Mouse (Mus musculus): ENCODE measurements around the gene Gm26566. TPM values are rescaled to one million over a fixed set of nuclear protein-coding genes. Genes with fewer than 3 reads are reported as not detected.
"Not testable (repeated sequence)": the region's sequence is repeated elsewhere in the genome, so short reads cannot be mapped to it uniquely, and the experiment has no call there.

The Gm26566 gene
- total RNA-seq, 1 experiment = 3.7 TPM

GRCm38 (mm10) chr4:88749926-88750325 is 28.3 kb downstream of the Gm26566 start:
- in situ Hi-C loops (cut with MboI; ENCODE audit: low sequenced_read_pairs in 2 of 2, unreplicated experiment in 2 of 2) = no loop called here
- TF ChIP-seq HCFC1 (IDR thresholded peaks at IDR 0.05; ENCODE audit: borderline replicate concordance, insufficient read depth, low read length) (no peak), MAFK (IDR thresholded peaks at IDR 0.05; ENCODE audit: insufficient read depth, low read depth, low read length) (no peak), ZNF384 (IDR thresholded peaks at IDR 0.05; ENCODE audit: low read depth, low read length) (no peak), CHD2 (IDR thresholded peaks at IDR 0.05; ENCODE audit: low read depth, low read length) (no peak), ZC3H11A (IDR thresholded peaks at IDR 0.05; ENCODE audit: borderline replicate concordance, low read depth, low read length) (no peak)
- no peak overlapping the region for H3K27ac ChIP-seq (ENCODE audit: insufficient read depth, low read depth, low read length, poor library complexity, severe bottlenecking)

GRCm38 (mm10) chr4:88754818-88755340 is 33.3 kb downstream of the Gm26566 start, which contains the start of gene Gm13271:
Gm13271 (plus strand) TSS chr4:88754868.
- in situ Hi-C loops (cut with MboI; ENCODE audit: low sequenced_read_pairs in 2 of 2, unreplicated experiment in 2 of 2); H3K9me3 ChIP-seq (ENCODE audit: control insufficient read depth, insufficient read depth, low read depth, low read length); H3K36me3 ChIP-seq (ENCODE audit: control insufficient read depth, insufficient read depth, low read length, poor library complexity, severe bottlenecking); H3K4me3 ChIP-seq (ENCODE audit: insufficient read depth in 1 of 2, low read depth in 1 of 2, low read length in 2 of 2, poor library complexity in 1 of 2, severe bottlenecking in 1 of 2); H3K27ac ChIP-seq (ENCODE audit: insufficient read depth, low read depth, low read length, poor library complexity, severe bottlenecking); DNase-seq (ENCODE audit: low read depth, low spot score); H3K4me1 ChIP-seq (ENCODE audit: control insufficient read depth in 2 of 2, insufficient read depth in 2 of 2, low read length in 2 of 2, poor library complexity in 1 of 2); H3K9ac ChIP-seq (ENCODE audit: insufficient read depth, low read depth, low read length, poor library complexity, severe bottlenecking): not testable (repeated sequence)

More at GRCm38 (mm10) chr4:88749926-88750325, 28.3 kb downstream of the Gm26566 start:
- Histone ChIP-seq H3K4me3 (ENCODE audit: insufficient read depth in 1 of 2, low read depth in 1 of 2, low read length in 2 of 2, poor library complexity in 1 of 2, severe bottlenecking in 1 of 2) (no peak overlapping the region), H3K9ac (ENCODE audit: insufficient read depth, low read depth, low read length, poor library complexity, severe bottlenecking) (no peak overlapping the region), H3K9me3 (ENCODE audit: control insufficient read depth, insufficient read depth, low read depth, low read length) (no peaks in the 10 kb centered on the region), H3K4me1 (ENCODE audit: control insufficient read depth in 2 of 2, insufficient read depth in 2 of 2, low read length in 2 of 2, poor library complexity in 1 of 2) (no peaks in the 10 kb centered on the region), H3K36me3 (ENCODE audit: control insufficient read depth, insufficient read depth, low read length, poor library complexity, severe bottlenecking) (no peaks in the 10 kb centered on the region)
- DNase-seq (ENCODE audit: low read depth, low spot score) = no peak

DNA sequence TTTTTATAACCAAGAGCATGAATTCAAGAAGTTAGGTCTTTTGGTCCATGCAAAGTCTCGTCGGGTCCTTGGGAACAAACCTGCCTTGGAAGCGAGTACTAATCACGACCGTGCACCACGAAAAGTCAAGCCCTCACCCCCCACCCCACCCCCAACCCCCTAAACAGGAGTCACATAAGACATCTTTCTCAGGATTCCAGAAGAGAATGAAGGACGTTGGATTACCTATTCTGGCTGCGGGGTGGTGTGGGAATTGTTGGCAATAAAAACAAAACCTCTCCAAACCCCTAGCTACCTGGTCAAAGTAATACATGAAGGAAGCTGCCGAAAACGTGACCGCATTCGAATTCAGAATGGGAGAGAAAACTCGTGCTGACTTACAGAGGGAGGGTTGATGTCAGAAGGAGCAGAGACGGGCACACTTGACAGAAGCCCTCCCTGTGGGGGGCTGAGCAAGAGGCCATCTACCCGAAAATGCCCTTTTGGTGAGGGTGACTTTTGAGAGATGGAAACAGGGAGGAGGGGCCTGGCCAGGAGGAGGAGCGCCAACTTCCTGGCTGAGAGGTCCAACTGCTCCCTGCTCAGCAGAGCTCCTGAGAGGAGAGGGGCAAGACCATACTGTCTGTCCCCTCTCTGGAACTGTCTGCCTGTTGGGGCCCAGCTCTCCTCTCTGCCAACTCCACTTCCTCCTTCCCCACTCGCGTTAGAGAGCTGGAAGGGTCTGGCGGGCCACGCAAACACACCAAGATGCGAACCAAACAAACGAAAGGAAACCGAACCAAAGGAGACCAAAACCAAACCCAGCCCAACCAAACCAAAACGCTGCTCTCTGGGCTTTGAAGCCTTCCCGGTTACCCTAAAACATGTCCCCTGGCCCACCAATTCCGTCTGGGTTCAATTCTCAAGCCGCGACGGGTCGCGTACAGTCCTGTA is 35.2 kb downstream of the Gm26566 start:
- H3K36me3 ChIP-seq (ENCODE audit: control insufficient read depth, insufficient read depth, low read length, poor library complexity, severe bottlenecking); H3K4me3 ChIP-seq (ENCODE audit: insufficient read depth in 1 of 2, low read depth in 1 of 2, low read length in 2 of 2, poor library complexity in 1 of 2, severe bottlenecking in 1 of 2); in situ Hi-C loops (cut with MboI; ENCODE audit: low sequenced_read_pairs in 2 of 2, unreplicated experiment in 2 of 2); H3K9ac ChIP-seq (ENCODE audit: insufficient read depth, low read depth, low read length, poor library complexity, severe bottlenecking); DNase-seq (ENCODE audit: low read depth, low spot score); H3K9me3 ChIP-seq (ENCODE audit: control insufficient read depth, insufficient read depth, low read depth, low read length); H3K27ac ChIP-seq (ENCODE audit: insufficient read depth, low read depth, low read length, poor library complexity, severe bottlenecking); H3K4me1 ChIP-seq (ENCODE audit: control insufficient read depth in 2 of 2, insufficient read depth in 2 of 2, low read length in 2 of 2, poor library complexity in 1 of 2): not testable (repeated sequence)

DNA sequence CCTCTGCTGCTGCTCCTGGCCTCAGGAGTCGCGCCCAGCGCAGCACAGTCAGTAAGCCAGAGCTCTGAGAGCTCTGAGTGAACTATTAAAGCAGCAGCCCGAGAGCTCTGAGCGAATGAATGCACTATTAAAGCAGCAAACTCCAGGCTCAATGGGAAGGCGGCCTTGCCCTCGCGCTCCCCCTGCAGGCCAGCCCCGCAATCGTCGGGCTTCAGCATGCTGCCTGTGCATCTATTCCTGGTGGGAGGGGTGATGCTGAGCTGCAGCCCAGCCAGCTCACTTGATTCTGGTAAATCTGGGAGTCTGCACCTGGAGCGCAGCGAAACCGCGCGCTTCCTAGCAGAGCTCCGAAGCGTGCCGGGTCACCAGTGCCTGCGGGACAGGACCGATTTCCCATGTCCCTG is 36.0 kb downstream of the Gm26566 start:
- H3K36me3 ChIP-seq (ENCODE audit: control insufficient read depth, insufficient read depth, low read length, poor library complexity, severe bottlenecking); H3K9ac ChIP-seq (ENCODE audit: insufficient read depth, low read depth, low read length, poor library complexity, severe bottlenecking); H3K27ac ChIP-seq (ENCODE audit: insufficient read depth, low read depth, low read length, poor library complexity, severe bottlenecking); H3K4me1 ChIP-seq (ENCODE audit: control insufficient read depth in 2 of 2, insufficient read depth in 2 of 2, low read length in 2 of 2, poor library complexity in 1 of 2); H3K4me3 ChIP-seq (ENCODE audit: insufficient read depth in 1 of 2, low read depth in 1 of 2, low read length in 2 of 2, poor library complexity in 1 of 2, severe bottlenecking in 1 of 2); DNase-seq (ENCODE audit: low read depth, low spot score); in situ Hi-C loops (cut with MboI; ENCODE audit: low sequenced_read_pairs in 2 of 2, unreplicated experiment in 2 of 2); H3K9me3 ChIP-seq (ENCODE audit: control insufficient read depth, insufficient read depth, low read depth, low read length): not testable (repeated sequence)

DNA sequence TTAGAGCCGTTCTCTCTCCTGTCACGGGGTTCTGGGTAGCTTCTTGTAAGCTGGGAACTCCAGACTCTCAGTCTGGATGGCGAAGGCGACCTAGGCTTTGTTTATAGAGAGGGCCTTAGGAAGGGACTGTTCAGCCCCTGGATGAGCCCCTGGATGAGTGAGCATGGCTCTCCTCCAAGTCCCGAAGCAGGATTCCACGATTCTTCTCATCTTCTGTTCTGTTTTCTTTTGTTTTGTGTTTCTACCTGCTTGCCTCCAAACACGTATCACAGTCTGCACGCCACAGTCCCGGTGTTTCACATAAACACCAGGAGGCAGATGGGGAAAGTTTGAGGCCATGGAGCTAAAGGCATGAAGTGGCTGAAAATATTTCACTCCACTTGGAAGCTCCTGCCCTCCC is 37.1 kb downstream of the Gm26566 start:
- DNase-seq (ENCODE audit: low read depth, low spot score); H3K27ac ChIP-seq (ENCODE audit: insufficient read depth, low read depth, low read length, poor library complexity, severe bottlenecking); in situ Hi-C loops (cut with MboI; ENCODE audit: low sequenced_read_pairs in 2 of 2, unreplicated experiment in 2 of 2): not testable (repeated sequence)

GRCm38 (mm10) chr4:88759610-88760268 is 38.1 kb downstream of the Gm26566 start, which contains the start of gene Gm13283:
Gm13283 (plus strand) TSS chr4:88760119.
- H3K4me1 ChIP-seq (ENCODE audit: control insufficient read depth in 2 of 2, insufficient read depth in 2 of 2, low read length in 2 of 2, poor library complexity in 1 of 2); DNase-seq (ENCODE audit: low read depth, low spot score); H3K4me3 ChIP-seq (ENCODE audit: insufficient read depth in 1 of 2, low read depth in 1 of 2, low read length in 2 of 2, poor library complexity in 1 of 2, severe bottlenecking in 1 of 2); H3K9ac ChIP-seq (ENCODE audit: insufficient read depth, low read depth, low read length, poor library complexity, severe bottlenecking); H3K27ac ChIP-seq (ENCODE audit: insufficient read depth, low read depth, low read length, poor library complexity, severe bottlenecking); in situ Hi-C loops (cut with MboI; ENCODE audit: low sequenced_read_pairs in 2 of 2, unreplicated experiment in 2 of 2); H3K9me3 ChIP-seq (ENCODE audit: control insufficient read depth, insufficient read depth, low read depth, low read length); H3K36me3 ChIP-seq (ENCODE audit: control insufficient read depth, insufficient read depth, low read length, poor library complexity, severe bottlenecking): not testable (repeated sequence)

More for the DNA sequence above, 37.1 kb downstream of the Gm26566 start:
- H3K4me3 ChIP-seq (ENCODE audit: insufficient read depth in 1 of 2, low read depth in 1 of 2, low read length in 2 of 2, poor library complexity in 1 of 2, severe bottlenecking in 1 of 2); H3K9ac ChIP-seq (ENCODE audit: insufficient read depth, low read depth, low read length, poor library complexity, severe bottlenecking); H3K9me3 ChIP-seq (ENCODE audit: control insufficient read depth, insufficient read depth, low read depth, low read length); H3K4me1 ChIP-seq (ENCODE audit: control insufficient read depth in 2 of 2, insufficient read depth in 2 of 2, low read length in 2 of 2, poor library complexity in 1 of 2); H3K36me3 ChIP-seq (ENCODE audit: control insufficient read depth, insufficient read depth, low read length, poor library complexity, severe bottlenecking): not testable (repeated sequence)

- in situ Hi-C loops (cut with MboI; ENCODE audit: low sequenced_read_pairs in 2 of 2, unreplicated experiment in 2 of 2); H3K27ac ChIP-seq (ENCODE audit: insufficient read depth, low read depth, low read length, poor library complexity, severe bottlenecking): not testable (repeated sequence)
These were observed 38.8 kb downstream of the Gm26566 start for GRCm38 (mm10) chr4:88760431-88760830.

More at GRCm38 (mm10) chr4:88760431-88760830, 38.8 kb downstream of the Gm26566 start:
- H3K36me3 ChIP-seq (ENCODE audit: control insufficient read depth, insufficient read depth, low read length, poor library complexity, severe bottlenecking); H3K4me3 ChIP-seq (ENCODE audit: insufficient read depth in 1 of 2, low read depth in 1 of 2, low read length in 2 of 2, poor library complexity in 1 of 2, severe bottlenecking in 1 of 2); H3K4me1 ChIP-seq (ENCODE audit: control insufficient read depth in 2 of 2, insufficient read depth in 2 of 2, low read length in 2 of 2, poor library complexity in 1 of 2); H3K9ac ChIP-seq (ENCODE audit: insufficient read depth, low read depth, low read length, poor library complexity, severe bottlenecking); DNase-seq (ENCODE audit: low read depth, low spot score); H3K9me3 ChIP-seq (ENCODE audit: control insufficient read depth, insufficient read depth, low read depth, low read length): not testable (repeated sequence)
